Mouse (Mus musculus) intestine, embryonic 16.5 days (tissue): ENCODE data around the gene Kif5a. TPM values are rescaled to one million over a fixed set of nuclear protein-coding genes. Genes with fewer than 3 reads are reported as not detected.

Experiments
- ATAC-seq: fragments of 200-750 bp; cut with Nextera tagmentation; 2 replicates; pipeline ENCODE4 v1.8.0; 2017; ENCODE audit warnings: moderate TSS enrichment, moderate library complexity
- H3K27ac ChIP-seq: fragments of 300-500 bp; sonication (generic); 2 replicates; pipeline ENCODE4 v1.5.1; 2014; ENCODE audit warnings: mild to moderate bottlenecking, low read length
- H3K27me3 ChIP-seq: fragments of 300-500 bp; sonication (generic); replicated peaks from 2 replicates; pipeline ENCODE4 v1.6.1; 2014; ENCODE audit warnings: low read length, control low read depth, mixed read lengths; ENCODE audit not compliant: control insufficient read depth, insufficient read depth
- H3K36me3 ChIP-seq: fragments of 300-500 bp; sonication (generic); 2 replicates; pipeline ENCODE4 v1.6.1; 2014; ENCODE audit warnings: low read length, control low read depth; ENCODE audit not compliant: control insufficient read depth, insufficient read depth
- H3K4me1 ChIP-seq: fragments of 300-500 bp; sonication (generic); 2 replicates; pipeline ENCODE4 v1.6.1; 2014; ENCODE audit warnings: low read length, control low read depth, mixed read lengths; ENCODE audit not compliant: control insufficient read depth, insufficient read depth
- H3K4me2 ChIP-seq: fragments of 300-500 bp; sonication (generic); 2 replicates; pipeline ENCODE4 v1.6.1; 2014; ENCODE audit warnings: low read depth, low read length, control low read depth
- H3K4me3 ChIP-seq: fragments of 300-500 bp; sonication (generic); 2 replicates; pipeline ENCODE4 v1.5.1; 2014; ENCODE audit warnings: mild to moderate bottlenecking, low read length
- H3K9ac ChIP-seq: fragments of 300-500 bp; sonication (generic); 2 replicates; pipeline ENCODE4 v1.6.1; 2014; ENCODE audit warnings: low read depth, low read length
- H3K9me3 ChIP-seq: fragments of 300-500 bp; sonication (generic); 2 replicates; pipeline ENCODE4 v1.6.1; 2016; ENCODE audit warnings: low read length, control low read depth; ENCODE audit not compliant: control insufficient read depth
- WGBS: fragments of 180-500 bp; shearing (Covaris S2); extraction: QIAGEN DNeasy Blood & Tissue Kit; methylation state at CpG from one replicate; pipeline ENCODE4 v1.1.7; 2014; 5-methylcytosine and 5-hydroxymethylcytosine counted together
- polyA plus RNA-seq: library from polyadenylated mRNA; unstranded; fragments of >200 nt; fragmentation: Nextera tagmentation; extraction: Ambion mirVana; gene quantifications from 2 replicates; pipeline ENCODE4 v1.2.1, GENCODE M21; 2015

Kif5a gene
- polyA plus RNA-seq, 1 experiment from 2014 or later = 5.2 TPM

DNA sequence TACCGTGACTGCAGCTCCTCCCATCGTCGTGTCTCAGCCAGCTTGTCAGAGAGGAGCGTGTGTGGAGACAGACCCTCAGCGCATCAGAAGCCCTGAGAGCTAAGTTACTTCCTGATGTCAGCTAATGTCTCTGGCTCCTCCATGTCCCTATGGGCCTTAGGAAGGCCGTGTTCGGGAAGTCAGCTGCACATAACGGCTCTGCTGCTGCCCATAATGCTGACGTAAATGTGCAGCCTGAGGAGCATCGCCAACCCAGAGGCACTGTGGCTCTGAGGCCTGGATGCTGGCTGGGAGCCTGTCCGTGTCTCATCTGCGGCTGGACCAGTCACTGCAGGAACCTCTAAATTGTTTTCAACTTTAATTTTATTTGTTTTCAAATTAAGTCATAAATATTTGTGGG lies 5.9 kb upstream of the Kif5a start:
- no peak overlapping the region for H3K27ac ChIP-seq
- no peaks in the 10 kb centered on the region for H3K27me3 ChIP-seq
- ATAC-seq = no peak
- H3K9ac ChIP-seq = no peak overlapping the region
- no peak overlapping the region for H3K4me2 ChIP-seq
- no peak overlapping the region for H3K4me3 ChIP-seq
- H3K9me3 ChIP-seq = no peaks in the 10 kb centered on the region
- WGBS = 74% methylated on average over 12 of the region's 12 CpGs
- no peaks in the 10 kb centered on the region; the same call in 1 of the 2 replicates for H3K36me3 ChIP-seq
- H3K4me1 ChIP-seq = peaks cover 18% of the 10 kb centered on the region

DNA sequence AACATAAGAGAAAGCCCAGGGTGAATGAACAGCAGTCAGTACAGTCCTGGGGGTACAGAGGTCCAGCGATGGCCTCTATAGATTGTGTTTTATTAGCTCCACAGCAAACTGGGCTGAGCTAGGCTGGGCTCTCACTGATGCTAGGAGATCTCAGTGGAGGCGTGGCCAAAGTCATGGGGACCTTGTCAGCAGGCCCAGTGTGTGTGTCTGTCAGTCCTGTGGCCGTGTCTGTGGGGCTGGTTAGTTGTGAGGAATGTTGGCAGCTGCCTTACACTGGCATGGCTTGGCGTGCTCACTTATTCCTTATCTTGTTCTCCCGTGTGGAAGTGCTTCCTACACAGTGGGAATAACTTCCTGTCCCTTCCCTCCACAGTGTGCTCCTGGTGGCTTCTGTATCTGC lies 5.3 kb upstream of the Kif5a start:
- Histone ChIP-seq H3K27me3 (no peaks in the 10 kb centered on the region), H3K36me3 (no peaks in the 10 kb centered on the region; the same call in 1 of the 2 replicates), H3K9ac (0 out of 2 replicates have a peak overlapping the region, but pooled peaks have one; percentile 31), H3K4me3 (no peak overlapping the region), H3K4me2 (0 out of 2 replicates have a peak overlapping the region, but pooled peaks have one; percentile 6), H3K4me1 (peaks cover 18% of the 10 kb centered on the region), H3K9me3 (no peaks in the 10 kb centered on the region), H3K27ac (no peak overlapping the region; the same call in 1 of the 2 replicates)
- WGBS = 71% methylated on average over 5 of the region's 5 CpGs
- peak; percentile 24 for ATAC-seq

DNA sequence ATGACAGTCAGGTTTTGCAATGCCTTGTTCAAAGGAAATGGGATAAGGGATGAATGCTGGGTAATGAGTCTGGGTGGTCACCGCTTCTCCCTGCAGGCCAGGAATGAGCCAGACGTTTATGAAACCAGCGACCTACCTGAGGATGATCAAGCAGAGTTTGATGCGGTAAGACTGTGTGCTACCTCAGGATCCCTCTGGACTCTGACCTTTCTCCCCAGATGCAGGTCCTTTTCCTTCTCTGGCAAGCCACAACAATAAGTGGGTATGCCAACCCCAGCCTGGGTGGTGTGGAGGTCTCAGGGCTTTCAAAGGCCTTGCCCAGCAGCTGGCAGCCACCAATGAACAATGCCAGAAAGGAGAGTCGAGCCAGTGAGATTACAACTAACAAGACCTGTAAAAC lies 4.2 kb upstream of the Kif5a start:
- 64% methylated on average over 5 of the region's 5 CpGs for WGBS
- no peaks in the 10 kb centered on the region for H3K9me3 ChIP-seq
- ATAC-seq = no peak
- H3K4me1 ChIP-seq = peaks cover 23% of the 10 kb centered on the region
- peak overlapping the region; percentile 98 for H3K4me3 ChIP-seq
- no peak overlapping the region for H3K27ac ChIP-seq
- H3K27me3 ChIP-seq = peaks cover 3% of the 10 kb centered on the region
- peak overlapping the region; percentile 100 for H3K9ac ChIP-seq
- H3K4me2 ChIP-seq = peak overlapping the region; percentile 83
- H3K36me3 ChIP-seq = no peaks in the 10 kb centered on the region

DNA sequence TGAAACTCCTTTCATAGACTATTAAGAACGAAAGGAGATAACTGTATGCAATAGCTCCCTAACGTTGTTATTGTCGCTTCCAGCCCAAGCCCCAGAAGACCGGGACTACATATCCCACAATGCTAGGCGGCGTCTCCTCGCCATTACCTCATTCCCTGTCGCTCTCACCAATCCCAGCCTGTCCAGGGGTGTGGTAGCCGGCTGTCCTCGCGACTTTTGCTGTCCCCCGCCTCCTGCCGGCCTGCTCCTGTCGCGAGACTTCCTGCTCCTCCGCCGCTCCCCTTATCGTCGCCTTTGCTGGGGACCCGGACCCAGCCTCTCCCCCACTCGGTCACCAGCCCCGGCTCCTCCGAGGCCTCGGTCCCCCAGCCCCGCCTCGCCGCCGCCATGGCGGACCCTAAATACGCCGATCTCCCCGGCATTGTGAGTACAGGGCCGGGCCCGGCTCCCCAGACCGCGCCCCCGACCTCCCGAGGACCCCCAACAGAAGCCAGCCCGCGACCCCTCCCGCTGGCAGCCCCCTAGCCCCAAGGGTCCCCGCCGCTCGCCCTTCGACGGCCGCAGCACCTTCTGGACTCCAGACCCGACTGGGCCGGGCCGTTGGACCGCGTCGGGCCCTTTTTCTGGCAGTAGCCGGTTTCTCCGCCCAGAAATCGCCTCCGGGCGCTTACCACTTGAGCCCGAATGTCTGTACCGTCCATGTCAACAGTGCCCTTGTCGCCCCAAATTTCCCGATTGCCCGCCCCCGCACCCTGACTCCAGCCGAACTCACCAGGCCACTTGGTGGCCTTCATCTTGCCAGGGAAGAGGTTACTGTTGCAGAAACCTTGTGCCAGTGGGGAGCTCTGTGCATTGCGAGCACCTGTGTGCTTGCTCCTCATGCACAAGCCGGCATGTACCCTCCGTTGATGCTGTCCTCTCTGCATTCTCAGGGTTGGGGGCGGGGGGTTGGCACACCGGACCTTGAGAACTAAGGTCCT lies 3.3 kb upstream of the Kif5a start, which contains the start of gene Dctn2:
TSS of gene Dctn2 (plus strand) at position 257 of the 980 bp plus-strand sequence.
- Histone ChIP-seq H3K9ac (peak within 1 kb of the TSS; percentile 100), H3K27ac (peak within 1 kb of the TSS; percentile 81), H3K4me3 (peak within 1 kb of the TSS; percentile 98), H3K9me3 (no peaks in the 10 kb centered on the region), H3K27me3 (peaks cover 5% of the 10 kb centered on the region), H3K36me3 (no peaks in the 10 kb centered on the region), H3K4me2 (peak within 1 kb of the TSS; percentile 83), H3K4me1 (peaks cover 23% of the 10 kb centered on the region)
- peak; percentile 97 for ATAC-seq
- under 1% methylated on average over 70 of the region's 70 CpGs for WGBS

DNA sequence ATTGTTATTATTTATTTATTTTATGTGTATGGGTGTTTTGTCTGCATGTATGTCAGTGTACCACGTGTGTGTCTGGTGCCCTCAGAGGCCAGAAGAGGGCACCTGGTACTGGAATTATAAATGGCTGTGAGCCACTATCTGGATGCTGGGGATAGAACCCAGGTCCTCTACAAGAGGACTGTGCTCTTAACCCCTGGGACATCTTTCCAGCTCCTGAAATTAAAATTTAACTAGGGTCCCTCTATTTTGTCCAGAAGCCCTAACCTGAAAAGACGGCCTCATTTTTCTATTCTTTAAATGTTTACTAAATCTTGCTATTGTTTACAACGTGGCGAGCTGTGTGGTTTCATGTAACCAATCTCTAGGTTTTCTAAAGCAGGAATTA lies 2.6 kb upstream of the Kif5a start:
- 30% methylated on average over 4 of the region's 4 CpGs for WGBS
- H3K4me2 ChIP-seq = 0 out of 2 replicates have a peak overlapping the region, but pooled peaks have one; percentile 13
- H3K4me1 ChIP-seq = peaks cover 23% of the 10 kb centered on the region
- no peak overlapping the region for H3K4me3 ChIP-seq
- peak; percentile 44; the same call in 1 of the 2 replicates for ATAC-seq
- H3K9me3 ChIP-seq = no peaks in the 10 kb centered on the region
- H3K27ac ChIP-seq = no peak overlapping the region
- no peak overlapping the region for H3K9ac ChIP-seq
- no peaks in the 10 kb centered on the region for H3K36me3 ChIP-seq
- peaks cover 5% of the 10 kb centered on the region for H3K27me3 ChIP-seq

DNA sequence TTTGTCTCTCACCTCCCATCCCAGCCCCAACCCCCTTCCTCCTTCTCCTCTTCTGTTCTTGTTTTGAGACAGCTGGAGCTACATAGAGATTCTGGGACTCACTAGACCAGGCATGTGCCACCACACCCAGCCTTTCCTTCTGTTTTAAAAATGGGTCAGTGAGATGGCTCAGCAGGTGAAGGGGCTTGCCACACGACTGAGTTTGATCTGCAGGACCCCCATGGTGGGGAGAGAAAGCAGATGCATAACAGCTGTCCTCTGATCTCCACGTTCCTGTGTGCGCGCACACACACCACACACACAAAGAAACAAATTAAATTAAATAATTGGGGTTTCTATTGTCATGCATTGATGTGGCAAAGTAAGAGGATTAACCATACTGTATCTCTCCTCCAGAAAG lies 1.8 kb upstream of the Kif5a start:
- Histone ChIP-seq H3K36me3 (no peaks in the 10 kb centered on the region), H3K27me3 (peaks cover 5% of the 10 kb centered on the region), H3K9ac (no peak overlapping the region), H3K4me2 (no peak overlapping the region), H3K9me3 (no peaks in the 10 kb centered on the region), H3K4me1 (peaks cover 22% of the 10 kb centered on the region), H3K27ac (no peak overlapping the region), H3K4me3 (no peak overlapping the region)
- no peak for ATAC-seq
- 72% methylated on average over 4 of the region's 4 CpGs for WGBS

DNA sequence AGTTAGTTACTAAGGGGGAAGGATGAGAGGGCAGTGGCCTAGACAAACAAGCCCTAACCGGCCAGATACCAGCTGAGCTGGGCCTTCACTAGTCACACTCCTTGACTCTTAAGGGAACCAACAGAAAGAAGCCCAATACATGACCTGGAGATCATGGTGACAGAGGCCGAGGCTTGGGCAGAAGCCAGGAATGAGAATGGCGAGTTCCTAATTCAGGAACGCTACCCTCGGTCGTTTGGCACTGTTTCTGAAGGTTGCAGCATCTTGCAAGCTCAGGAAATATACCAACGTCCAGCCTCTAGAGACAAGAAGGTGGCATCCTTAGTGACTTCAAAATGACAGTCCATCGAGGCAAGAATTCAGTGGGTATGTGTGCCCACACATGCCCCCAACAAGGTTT lies 1.2 kb upstream of the Kif5a start:
- 77% methylated on average over 8 of the region's 8 CpGs for WGBS
- H3K27ac ChIP-seq = no peak overlapping the region
- H3K4me1 ChIP-seq = peaks cover 21% of the 10 kb centered on the region
- H3K9me3 ChIP-seq = no peaks in the 10 kb centered on the region
- no peaks in the 10 kb centered on the region for H3K36me3 ChIP-seq
- ATAC-seq = no peak
- no peak overlapping the region for H3K4me2 ChIP-seq
- H3K4me3 ChIP-seq = no peak overlapping the region
- H3K9ac ChIP-seq = no peak overlapping the region
- H3K27me3 ChIP-seq = peaks cover 5% of the 10 kb centered on the region

DNA sequence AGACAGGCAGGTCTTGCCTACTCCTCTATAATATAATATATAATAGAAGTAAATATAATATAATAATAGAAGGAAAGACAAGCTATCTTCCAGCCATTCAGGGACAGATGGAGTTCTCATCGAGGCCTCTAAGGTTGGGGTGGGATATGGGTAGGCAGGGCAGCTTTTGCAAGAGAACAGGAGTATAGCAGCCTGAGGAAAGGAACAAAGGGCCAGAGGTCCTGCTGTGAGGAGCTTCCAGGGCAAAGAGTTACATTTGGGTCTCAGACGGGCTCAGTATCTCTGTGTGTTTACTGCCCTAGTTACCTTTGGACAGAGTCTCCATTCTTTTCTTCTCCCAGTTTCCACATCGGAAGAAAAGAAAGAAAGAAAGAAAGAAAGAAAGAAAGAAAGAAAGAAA lies 483 bp upstream of the Kif5a start:
- Histone ChIP-seq H3K36me3 (no peaks in the 10 kb centered on the region), H3K27ac (no peak overlapping the region), H3K4me3 (no peak overlapping the region), H3K27me3 (peaks cover 5% of the 10 kb centered on the region), H3K9me3 (no peaks in the 10 kb centered on the region), H3K4me1 (peaks cover 16% of the 10 kb centered on the region), H3K9ac (no peak overlapping the region), H3K4me2 (no peak overlapping the region)
- no peak for ATAC-seq
- WGBS = 59% methylated on average over 3 of the region's 3 CpGs

DNA sequence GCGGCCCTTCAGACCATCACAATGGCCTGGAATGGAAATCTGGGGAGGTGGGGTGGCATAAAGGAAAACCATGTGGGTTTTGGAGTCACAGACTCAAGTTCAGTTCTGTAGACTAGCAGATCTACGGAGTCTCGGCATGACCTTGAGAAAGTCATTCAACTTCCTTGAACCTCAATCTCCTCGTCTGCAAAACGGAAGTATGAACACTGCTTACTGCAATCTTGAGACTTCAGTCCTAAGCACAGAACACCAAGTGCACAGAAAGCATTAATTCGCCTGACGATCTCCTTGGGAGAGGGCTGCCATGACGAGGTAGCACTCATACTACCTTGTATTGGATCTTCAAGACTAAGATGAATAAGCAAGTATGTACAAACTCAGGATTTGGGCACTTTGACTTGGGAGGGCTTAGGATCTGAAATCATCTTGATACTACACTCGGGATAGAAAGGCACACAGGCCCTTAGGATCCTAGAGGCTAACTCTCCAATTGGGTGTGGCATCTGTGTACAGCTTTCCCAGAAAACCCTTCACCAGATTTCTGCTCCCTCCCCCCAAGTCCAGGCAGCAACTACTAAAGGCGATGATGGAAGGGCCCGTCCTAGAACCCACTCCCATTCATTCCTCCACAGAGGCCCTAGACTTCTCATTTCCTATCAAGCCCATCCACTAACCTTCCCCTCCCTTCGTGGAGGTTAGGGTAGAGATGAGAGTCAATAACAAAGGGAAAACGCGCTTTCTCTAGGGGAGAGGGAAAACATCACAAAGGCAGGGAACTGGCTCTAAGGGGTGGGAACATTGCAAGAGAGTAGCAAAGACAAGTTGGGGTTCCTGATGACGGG lies 1.2 kb downstream of the Kif5a start:
- no peak overlapping the region for H3K4me2 ChIP-seq
- WGBS = 68% methylated on average over 15 of the region's 15 CpGs
- peaks cover 5% of the 10 kb centered on the region; the same call in 1 of the 2 replicates for H3K4me1 ChIP-seq
- H3K27me3 ChIP-seq = peaks cover 5% of the 10 kb centered on the region
- H3K4me3 ChIP-seq = no peak overlapping the region
- no peaks in the 10 kb centered on the region for H3K36me3 ChIP-seq
- H3K9ac ChIP-seq = no peak overlapping the region
- no peak for ATAC-seq
- H3K27ac ChIP-seq = no peak overlapping the region
- H3K9me3 ChIP-seq = no peaks in the 10 kb centered on the region
